Mouse (Mus musculus) gastrocnemius, postnatal 4 days (tissue): Measurements from ENCODE around the gene Eif3c. TPM values are rescaled to one million over a fixed set of nuclear protein-coding genes. Genes with fewer than 3 reads are reported as not detected.

Experiments
- DNase-seq, 2 experiments: peaks; one replicate each; pipeline ENCODE4 v3.0.0; 2021 to 2022; ENCODE audit warnings: low spot score in 2 of 2, mixed read lengths in 2 of 2
- long read RNA-seq, 2 experiments: library from polyadenylated mRNA; stranded (forward); transcript quantifications; one replicate each; pipeline ENCODE4 v2.0.0; 2021
- total RNA-seq, 2 experiments: library from RNA; stranded (reverse); gene quantifications; 2 replicates each; pipeline ENCODE4 v1.2.3; 2021

The Eif3c gene
- 100 to 1,000 TPM; 181 to 184 TPM for total RNA-seq
- long read RNA-seq, experiment 1, transcript Eif3c-201 (21 exons, 3,383 nt), result major isoform, 36 of 67 reads
- long read RNA-seq, experiment 1, partial matches to known transcripts, result 28 of 67 reads
- long read RNA-seq, experiment 1, other reads (novel, unspliced or antisense), result 3 of 67 reads
- long read RNA-seq, experiment 2, transcript Eif3c-201 (21 exons, 3,383 nt), result major isoform, 51 of 83 reads
- long read RNA-seq, experiment 2, partial matches to known transcripts, result 28 of 83 reads
- long read RNA-seq, experiment 2, other reads (novel, unspliced or antisense), result 4 of 83 reads

GRCm38 (mm10) chr7:126566094-126566765 lies at the start of gene Eif3c:
Gene Eif3c, minus strand, starts transcription at chr7:126566411.
- peak; percentile 33 to 77 for DNase-seq

DNA sequence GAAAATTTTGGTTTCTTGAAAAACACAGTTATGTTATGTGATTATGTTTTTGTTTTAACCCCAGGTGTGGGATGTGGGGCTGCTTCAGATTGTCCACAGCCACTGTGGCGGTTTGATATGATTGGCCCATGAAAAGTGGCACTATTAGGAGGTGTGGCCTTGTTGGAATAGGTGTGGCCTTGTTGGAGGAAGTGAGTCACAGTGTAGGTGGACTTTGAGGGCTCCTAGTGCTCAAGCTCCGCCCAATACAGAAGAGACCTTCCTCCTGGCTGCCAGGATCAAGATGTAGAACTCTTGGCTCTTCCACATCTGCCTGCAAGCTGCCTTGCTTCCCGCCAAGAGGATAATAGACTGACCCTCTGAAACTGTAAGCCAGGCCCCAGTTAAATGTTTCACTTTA lies 46.5 kb upstream of the Eif3c start:
- DNase-seq, result no peak

- DNase-seq, result no peak
These were observed 41.6 kb upstream of the Eif3c start for GRCm38 (mm10) chr7:126607796-126608195.

- DNase-seq, result peak; percentile 38 to 75
These were observed 40.9 kb upstream of the Eif3c start for GRCm38 (mm10) chr7:126607064-126607463.

GRCm38 (mm10) chr7:126606611-126607010 lies 40.4 kb upstream of the Eif3c start:
- DNase-seq, result no peak

GRCm38 (mm10) chr7:126602650-126603049 lies 36.4 kb upstream of the Eif3c start:
- DNase-seq, result no peak

GRCm38 (mm10) chr7:126601896-126602295 lies 35.7 kb upstream of the Eif3c start:
- no peak for DNase-seq

- DNase-seq, result no peak
These were observed 32.7 kb upstream of the Eif3c start for GRCm38 (mm10) chr7:126598919-126599318.

DNA sequence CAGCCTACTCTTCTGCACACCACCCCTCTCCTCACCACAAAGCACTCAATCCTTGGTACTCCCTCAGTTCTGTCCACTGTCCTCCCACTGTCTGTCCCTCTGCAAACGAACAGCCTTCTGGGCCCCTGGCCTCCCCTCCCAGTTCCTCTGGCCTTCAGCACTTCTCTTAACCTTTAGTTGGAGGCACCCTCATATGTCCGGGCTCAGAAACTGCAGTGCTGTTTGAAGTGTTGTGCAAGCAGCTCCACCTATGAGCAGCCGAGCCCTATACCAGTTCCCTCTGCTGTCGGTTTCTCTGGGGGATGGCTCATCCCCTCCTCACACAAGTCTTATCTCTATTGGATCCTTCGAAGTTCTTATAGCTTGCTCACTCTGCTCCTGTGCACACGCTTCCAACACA lies 30.2 kb upstream of the Eif3c start:
- DNase-seq, result no peak

DNA sequence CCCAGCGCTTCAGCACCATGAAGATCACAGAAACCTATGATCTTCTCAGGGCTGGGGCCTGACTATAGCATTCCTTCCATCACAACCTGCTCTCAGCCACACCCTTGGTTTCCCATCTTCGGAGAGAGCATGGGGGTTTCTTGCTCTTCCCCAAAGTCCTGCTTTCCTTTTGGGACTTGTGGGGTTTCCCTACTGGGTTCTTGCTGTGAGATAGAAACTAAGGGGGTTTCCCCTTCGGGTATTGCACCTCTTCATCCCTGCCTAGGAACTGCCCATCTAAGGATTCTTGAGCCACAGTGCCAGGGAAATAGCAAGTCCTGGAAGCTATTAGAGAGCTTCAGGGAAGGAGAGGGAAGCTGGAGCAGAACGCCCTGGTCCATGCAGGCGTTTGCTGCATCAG lies 29.7 kb upstream of the Eif3c start:
- no peak for DNase-seq

GRCm38 (mm10) chr7:126594862-126595561 lies 28.8 kb upstream of the Eif3c start, which contains the start of gene Il27:
Gene Il27, minus strand, starts transcription at chr7:126594941.
- no peak for DNase-seq

DNA sequence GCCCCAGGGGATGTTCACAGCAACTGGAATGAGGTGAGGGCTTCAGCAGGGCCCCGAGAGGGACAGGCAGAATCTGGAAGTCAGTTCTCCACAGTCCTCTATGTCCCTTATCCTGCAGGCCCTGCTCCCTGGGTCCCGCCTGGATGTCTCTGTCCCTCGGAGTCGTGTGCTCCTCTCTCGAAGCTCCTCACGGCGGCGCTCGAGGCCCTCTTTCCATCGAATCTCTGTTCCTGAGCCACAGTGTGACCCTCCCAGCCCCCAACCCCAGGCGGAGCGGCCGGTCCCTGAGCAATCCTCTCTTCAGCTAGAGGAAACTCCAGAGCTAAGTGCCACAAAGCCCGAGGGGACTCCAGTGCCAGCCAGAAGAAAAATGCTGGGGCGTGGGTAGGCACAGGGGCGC lies 21.6 kb upstream of the Eif3c start:
- DNase-seq, result peak; percentile 51 to 79

DNA sequence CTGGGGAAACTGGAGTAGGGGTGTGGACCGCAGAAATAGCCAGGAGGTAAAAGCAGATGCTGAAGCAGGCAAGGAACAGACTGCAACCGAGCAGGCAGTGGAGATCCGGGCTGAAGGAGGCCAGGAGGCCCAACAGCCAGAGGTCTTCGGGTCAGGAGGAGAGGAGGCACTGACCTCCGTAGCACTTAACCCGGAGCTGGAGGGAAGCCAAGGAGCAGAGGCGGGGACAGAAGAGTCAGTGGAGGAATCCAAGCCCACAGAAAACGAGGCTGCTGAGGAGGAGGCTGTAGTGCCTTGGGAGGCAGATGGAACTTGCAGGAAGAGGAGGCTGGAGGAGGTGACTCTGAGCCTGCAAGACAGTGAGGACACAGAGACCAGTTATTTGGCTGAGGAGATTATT lies 20.6 kb upstream of the Eif3c start:
- DNase-seq, result no peak

GRCm38 (mm10) chr7:126585717-126586116 lies 19.5 kb upstream of the Eif3c start, which contains the start of gene Cln3:
Gene Cln3, minus strand, starts transcription at chr7:126585817.
- DNase-seq, result no peak

GRCm38 (mm10) chr7:126584506-126584977 lies 18.3 kb upstream of the Eif3c start, which contains the start of gene Apobr:
Gene Apobr, plus strand, starts transcription at chr7:126584942.
- no peak for DNase-seq

DNA sequence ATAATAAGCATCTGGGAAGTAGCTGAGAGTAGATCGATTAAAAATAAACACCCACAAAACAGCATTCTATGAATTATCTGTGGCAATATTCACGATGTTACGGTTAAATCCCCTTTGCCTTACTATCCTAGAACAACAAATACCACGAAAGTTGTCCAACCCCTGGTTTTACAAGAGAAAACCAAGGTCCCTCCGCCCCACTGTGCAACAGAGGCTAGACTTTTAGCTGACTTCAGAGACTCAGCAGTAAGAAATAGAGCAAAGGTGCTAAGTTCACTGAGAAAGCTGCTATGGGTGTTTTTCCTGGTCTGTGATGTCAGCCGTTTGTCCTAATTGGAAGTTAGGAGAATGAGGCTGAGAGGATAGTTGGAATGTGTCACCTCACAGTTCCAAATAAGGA lies 17.6 kb upstream of the Eif3c start:
- DNase-seq, result no peak

DNA sequence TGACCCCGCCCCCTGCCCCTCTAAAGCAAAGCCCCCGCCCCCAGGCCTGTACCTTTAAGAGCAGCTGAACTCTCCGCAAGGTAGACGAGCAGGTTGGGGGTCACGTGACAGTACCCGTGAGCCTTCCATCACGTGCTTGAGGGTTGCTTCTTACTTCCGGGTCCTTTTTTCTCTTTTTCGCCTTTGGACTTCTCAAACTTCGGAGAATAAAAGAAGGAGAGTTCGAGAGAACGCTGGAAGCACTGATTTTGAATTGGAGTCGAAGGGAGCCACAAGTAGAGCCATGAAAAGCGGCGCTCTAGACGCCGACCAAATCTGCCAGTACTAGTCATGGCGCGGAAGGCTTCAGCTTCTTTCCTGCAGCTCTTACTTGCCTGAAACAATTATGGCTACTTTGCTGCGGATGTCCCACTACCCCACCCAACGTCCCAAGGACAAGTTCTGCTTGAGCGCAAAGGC lies 17.1 kb upstream of the Eif3c start:
- peak; percentile 63 to 86 for DNase-seq

DNA sequence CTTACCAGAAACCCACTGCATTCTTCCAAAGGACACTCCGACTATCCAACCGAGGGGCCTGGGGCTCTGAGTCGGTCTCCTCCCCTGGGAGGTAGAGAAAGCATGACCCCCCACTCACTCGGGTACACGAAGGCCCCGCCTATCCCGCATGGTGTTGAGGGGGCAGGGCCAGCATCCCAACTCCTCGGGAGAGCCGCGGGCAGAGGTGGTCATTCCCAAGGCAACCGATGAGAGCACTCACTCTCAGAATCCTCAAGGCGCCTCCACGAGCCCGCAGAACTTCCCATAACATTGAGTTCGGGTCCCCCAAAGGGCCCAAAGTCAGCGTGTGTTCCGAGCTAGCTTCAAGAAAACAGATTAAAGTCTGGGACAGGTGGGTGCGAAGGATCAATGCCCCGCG lies 16.5 kb upstream of the Eif3c start:
- DNase-seq, result no peak

GRCm38 (mm10) chr7:126581661-126582060 lies 15.4 kb upstream of the Eif3c start:
- no peak for DNase-seq

DNA sequence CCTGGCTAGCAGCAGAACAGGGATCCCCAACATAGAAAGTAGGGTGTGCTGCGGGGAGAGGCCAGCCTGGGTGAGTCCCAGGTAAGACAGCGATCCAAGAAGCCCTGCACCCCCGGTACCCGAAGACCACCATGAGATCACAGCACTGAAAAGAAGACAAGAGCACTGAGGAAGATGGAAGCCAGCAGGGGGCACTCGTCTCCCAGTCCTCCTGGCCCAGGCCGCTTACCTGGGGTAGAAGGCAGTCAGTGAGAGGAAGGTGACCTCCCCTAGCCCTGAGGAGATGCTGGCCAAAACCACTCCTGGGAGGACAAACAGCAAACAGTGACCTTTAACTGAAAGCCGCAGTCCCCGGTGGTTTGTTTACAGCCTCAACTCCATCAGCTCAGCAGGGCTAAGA lies 13.0 kb upstream of the Eif3c start:
- no peak for DNase-seq

- peak in 1 of 2 experiments; percentile 43 for DNase-seq
These were observed 10.7 kb upstream of the Eif3c start for GRCm38 (mm10) chr7:126576946-126577345.

DNA sequence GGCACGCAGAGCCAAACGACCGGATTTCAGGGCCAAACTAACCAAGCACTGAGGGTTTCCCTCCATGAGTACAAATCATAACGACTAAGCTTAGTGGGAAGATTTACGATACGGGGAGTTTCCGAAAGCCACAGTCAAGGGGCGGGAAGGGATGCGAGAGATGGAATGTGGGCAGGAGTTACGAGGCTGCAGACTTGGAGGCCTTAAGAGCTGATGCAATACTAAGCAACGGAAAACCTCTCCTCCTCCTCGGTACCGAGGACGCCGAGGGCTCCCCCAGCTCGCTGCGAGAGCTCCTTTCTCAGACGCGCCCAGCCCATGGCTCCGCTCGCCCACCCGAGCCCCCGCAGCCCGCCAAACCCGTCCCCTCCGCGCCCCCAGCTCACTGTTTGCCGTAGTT lies 518 bp downstream of the Eif3c start:
- DNase-seq, result peak in 1 of 2 experiments; percentile 21
